Mouse (Mus musculus) limb, embryonic 14.5 days (tissue): ENCODE measurements around the gene Asb18. TPM values are rescaled to one million over a fixed set of nuclear protein-coding genes. Genes with fewer than 3 reads are reported as not detected.

Source experiments
- ATAC-seq: fragments of 200-750 bp; cut with Nextera tagmentation; 2 replicates; pipeline ENCODE4 v1.8.0; 2017; ENCODE audit warnings: low read depth, moderate number of reproducible peaks, moderate TSS enrichment; ENCODE audit not compliant: low FRiP score
- DNase-seq: peaks from one replicate; pipeline ENCODE4 v3.0.0-alpha.2; 2015; ENCODE audit warnings: low spot score
- H3K27ac ChIP-seq: fragments of 300-500 bp; sonication (generic); replicated peaks from 2 replicates; pipeline ENCODE4 v1.5.1; 2014; ENCODE audit warnings: low read depth, mild to moderate bottlenecking, low read length, moderate library complexity, mixed read lengths
- H3K27me3 ChIP-seq: fragments of 300-500 bp; sonication (generic); 2 replicates; pipeline ENCODE4 v1.6.1; 2014; ENCODE audit warnings: low read length, mixed read lengths; ENCODE audit not compliant: control insufficient read depth, insufficient read depth
- H3K36me3 ChIP-seq: fragments of 300-500 bp; sonication (generic); 2 replicates; pipeline ENCODE4 v1.6.1; 2014; ENCODE audit warnings: mild to moderate bottlenecking, low read length, moderate library complexity, mixed read lengths; ENCODE audit not compliant: control insufficient read depth, insufficient read depth
- H3K4me1 ChIP-seq: fragments of 300-500 bp; sonication (generic); 2 replicates; pipeline ENCODE4 v1.6.1; 2014; ENCODE audit warnings: antibody characterized with exemption, low read length, mixed read lengths; ENCODE audit not compliant: control insufficient read depth, insufficient read depth
- H3K4me2 ChIP-seq: fragments of 300-500 bp; sonication (generic); replicated peaks from 2 replicates; pipeline ENCODE4 v1.6.1; 2014; ENCODE audit warnings: low read depth, mild to moderate bottlenecking, low read length, moderate library complexity; ENCODE audit not compliant: severe bottlenecking
- H3K4me3 ChIP-seq: fragments of 300-500 bp; sonication (generic); replicated peaks from 2 replicates; pipeline ENCODE4 v1.5.1; 2014; ENCODE audit warnings: low read length
- H3K9ac ChIP-seq: fragments of 300-500 bp; sonication (generic); 2 replicates; pipeline ENCODE4 v1.6.1; 2014; ENCODE audit warnings: mild to moderate bottlenecking, low read depth, low read length, moderate library complexity; ENCODE audit not compliant: severe bottlenecking
- H3K9me3 ChIP-seq: fragments of 300-500 bp; sonication (generic); 2 replicates; pipeline ENCODE4 v1.6.1; 2016; ENCODE audit warnings: low read length; ENCODE audit not compliant: control insufficient read depth
- POLR2A ChIP-seq: fragments of 200-500 bp; IDR thresholded peaks from 2 replicates; pipeline ENCODE4 v1.8.0; 2012; ENCODE audit warnings: inconsistent platforms, mild to moderate bottlenecking, moderate library complexity, borderline replicate concordance; ENCODE audit not compliant: insufficient read depth, insufficient read length; ENCODE audit errors: extremely low read depth
- WGBS: fragments of 180-500 bp; shearing (Covaris S2); extraction: QIAGEN DNeasy Blood & Tissue Kit; methylation state at CpG from one replicate; pipeline ENCODE4 v1.1.7; 2014; 5-methylcytosine and 5-hydroxymethylcytosine counted together
- polyA plus RNA-seq, 2 experiments: library from polyadenylated mRNA; depleted of rRNA in 1 of 2; stranded (reverse) in 1 of 2; unstranded in 1 of 2; fragments of >200 nt; fragmentation: Nextera tagmentation in 1 of 2; extraction: Ambion mirVana in 1 of 2; gene quantifications; 2 replicates each; pipeline versions ENCODE4 v1.2.1 to v1.2.3; 2012 to 2014

The Asb18 gene
- polyA plus RNA-seq, 2 experiments = 0.06 to 0.38 TPM

DNA sequence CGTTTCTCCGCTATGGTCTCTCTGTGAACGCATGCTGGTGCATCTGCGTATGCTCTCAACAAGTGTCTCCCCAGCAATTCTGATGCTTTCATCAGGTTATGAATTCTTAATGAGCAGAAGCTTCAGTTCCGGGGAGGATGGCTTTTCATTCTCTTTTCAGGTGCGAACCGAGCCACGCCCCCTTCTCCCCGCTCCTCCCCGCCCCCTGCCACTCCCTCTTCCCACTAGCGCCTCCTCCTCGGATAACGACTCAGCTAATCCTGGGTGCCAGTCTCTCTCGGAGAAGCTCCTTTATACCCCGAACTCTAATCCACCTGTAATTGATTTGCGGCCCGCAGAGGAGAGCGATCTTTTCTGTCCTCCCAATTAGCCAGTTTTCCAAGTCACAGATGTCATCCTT, 96.4 kb downstream of the Asb18 start:
- no peak for TF ChIP-seq POLR2A
- Histone ChIP-seq H3K4me1 (peaks cover 1% of the 10 kb centered on the region; the same call in 1 of the 2 replicates), H3K4me3 (no peak overlapping the region), H3K27me3 (peaks cover 39% of the 10 kb centered on the region), H3K9ac (no peak overlapping the region), H3K4me2 (no peak overlapping the region), H3K27ac (no peak overlapping the region), H3K9me3 (no peaks in the 10 kb centered on the region), H3K36me3 (no peaks in the 10 kb centered on the region)
- WGBS = 26% methylated on average over 18 of the region's 18 CpGs
- DNase-seq (no peak), ATAC-seq (no peak)

DNA sequence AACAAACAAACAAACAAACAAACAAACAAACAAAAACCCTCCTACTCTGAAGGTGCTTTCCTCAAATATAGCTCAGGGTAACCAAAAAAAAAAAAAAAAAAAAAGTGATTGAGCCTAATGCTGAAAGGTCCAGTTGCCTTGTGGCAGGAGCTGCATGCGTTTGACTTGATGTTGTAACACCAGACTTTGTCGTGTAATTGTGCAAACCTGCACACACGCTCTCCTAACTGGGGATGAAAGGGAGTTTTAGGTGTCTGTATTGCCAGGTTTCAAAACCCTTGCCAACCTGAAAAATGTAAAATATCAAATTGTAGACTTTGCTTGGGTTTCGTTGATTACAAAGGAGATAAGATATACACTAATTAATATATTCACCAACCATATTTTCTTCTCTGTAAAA, 100.9 kb downstream of the Asb18 start:
- Histone ChIP-seq H3K9me3 (no peaks in the 10 kb centered on the region), H3K36me3 (no peaks in the 10 kb centered on the region), H3K4me2 (no peak overlapping the region), H3K4me3 (no peak overlapping the region), H3K27me3 (no peaks in the 10 kb centered on the region), H3K4me1 (peaks cover 9% of the 10 kb centered on the region), H3K9ac (no peak overlapping the region), H3K27ac (no peak overlapping the region)
- 71% methylated on average over 4 of the region's 4 CpGs for WGBS
- DNase-seq (no peak), ATAC-seq (no peak)
- TF ChIP-seq POLR2A = no peak

DNA sequence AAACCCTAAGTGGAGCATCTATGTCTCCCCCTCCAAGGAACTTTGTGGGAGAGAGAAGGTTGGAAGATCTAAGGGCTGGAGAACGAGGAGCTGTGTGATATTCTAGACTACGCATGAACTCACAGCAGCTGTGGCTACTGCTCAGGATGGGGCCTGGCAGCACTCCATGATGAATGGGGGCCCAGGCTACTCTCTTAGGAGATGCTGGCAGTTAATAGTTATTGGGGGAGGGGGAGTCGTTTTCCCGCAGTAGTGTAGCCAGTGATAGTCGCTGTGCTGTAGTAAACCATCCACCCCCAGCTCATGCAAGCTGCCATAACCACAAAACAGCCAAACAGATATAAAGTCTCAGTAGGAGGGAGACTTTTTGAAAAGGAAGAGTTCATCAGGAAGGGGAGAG, 102.1 kb downstream of the Asb18 start:
- Histone ChIP-seq H3K36me3 (no peaks in the 10 kb centered on the region), H3K4me1 (peaks cover 9% of the 10 kb centered on the region), H3K4me2 (no peak overlapping the region), H3K9ac (no peak overlapping the region), H3K9me3 (no peaks in the 10 kb centered on the region), H3K4me3 (no peak overlapping the region), H3K27ac (no peak overlapping the region), H3K27me3 (no peaks in the 10 kb centered on the region)
- ATAC-seq (no peak), DNase-seq (no peak)
- TF ChIP-seq POLR2A = no peak
- 21% methylated on average over 5 of the region's 5 CpGs for WGBS

DNA sequence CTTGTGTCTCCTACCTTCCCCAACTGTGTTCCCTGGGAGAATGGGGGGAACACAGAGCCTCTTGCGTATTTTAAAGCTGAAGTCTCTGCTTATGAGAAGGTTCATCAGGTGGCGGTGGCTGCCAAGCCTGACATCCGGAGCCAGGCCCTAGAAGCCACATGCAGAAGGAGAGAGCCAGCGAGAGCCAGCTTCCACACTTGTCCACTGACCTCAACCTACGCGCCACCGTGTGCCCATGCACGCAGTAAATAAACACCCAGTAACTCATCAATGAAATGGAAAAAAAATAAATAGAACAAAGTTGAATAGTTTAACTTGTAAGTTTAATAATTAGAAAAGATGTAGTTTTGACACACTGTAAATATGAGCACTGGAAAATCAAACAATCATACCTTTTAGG, 104.7 kb downstream of the Asb18 start:
- no peaks in the 10 kb centered on the region for H3K27me3 ChIP-seq
- ATAC-seq (no peak), DNase-seq (no peak)
- no peak for TF ChIP-seq POLR2A
- H3K4me1 ChIP-seq = peaks cover 9% of the 10 kb centered on the region
- no peak overlapping the region for H3K4me3 ChIP-seq
- H3K9ac ChIP-seq = no peak overlapping the region
- H3K27ac ChIP-seq = no peak overlapping the region
- no peaks in the 10 kb centered on the region for H3K9me3 ChIP-seq
- WGBS = 85% methylated on average over 8 of the region's 8 CpGs
- H3K36me3 ChIP-seq = no peaks in the 10 kb centered on the region
- H3K4me2 ChIP-seq = no peak overlapping the region

DNA sequence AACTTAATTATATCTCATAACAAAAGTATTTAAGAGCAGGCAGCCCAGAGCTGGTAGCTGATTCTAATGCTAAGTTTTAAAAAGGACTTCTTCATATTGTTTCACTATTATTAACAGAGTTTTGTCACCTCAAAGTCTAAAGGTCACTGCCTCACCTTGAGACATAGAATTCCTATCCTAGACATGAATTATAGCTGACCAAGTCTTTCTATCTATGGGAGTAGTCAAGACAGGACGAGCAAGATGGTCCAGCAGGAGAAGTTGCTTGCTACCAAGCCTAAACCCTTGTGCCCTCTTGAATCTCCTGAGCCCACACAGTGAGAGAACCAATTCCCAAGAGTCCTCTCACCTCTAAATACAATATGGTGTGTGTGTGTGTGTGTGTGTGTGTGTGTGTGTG, 111.8 kb downstream of the Asb18 start:
- no peak for TF ChIP-seq POLR2A
- H3K4me3 ChIP-seq = no peak overlapping the region
- H3K27ac ChIP-seq = no peak overlapping the region
- no peaks in the 10 kb centered on the region for H3K36me3 ChIP-seq
- no peaks in the 10 kb centered on the region for H3K9me3 ChIP-seq
- WGBS = 68% methylated on average over 1 of the region's 1 CpGs
- no peak overlapping the region for H3K9ac ChIP-seq
- no peak for ATAC-seq
- no peaks in the 10 kb centered on the region for H3K4me1 ChIP-seq
- no peak overlapping the region for H3K4me2 ChIP-seq
- no peaks in the 10 kb centered on the region for H3K27me3 ChIP-seq
- no peak for DNase-seq

DNA sequence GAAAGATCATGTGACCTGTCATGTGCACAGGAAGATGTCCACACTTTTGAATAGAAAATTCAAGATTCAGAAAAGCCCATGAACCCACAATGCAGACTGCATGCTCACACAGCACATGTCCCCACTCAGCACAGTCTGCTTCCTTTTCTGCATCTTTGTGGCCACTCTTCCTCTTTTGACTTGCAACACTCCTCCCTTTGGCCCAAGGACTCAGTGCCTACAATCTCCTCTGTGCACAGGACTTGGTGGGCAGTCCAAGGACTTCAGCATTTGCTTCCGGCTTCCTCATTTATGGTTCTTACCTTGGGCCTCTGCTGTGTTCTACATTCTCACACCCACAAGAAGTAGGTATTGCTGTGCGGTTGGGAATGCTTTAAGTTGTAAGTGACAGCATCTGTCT, 112.2 kb downstream of the Asb18 start:
- DNase-seq (no peak), ATAC-seq (no peak)
- Histone ChIP-seq H3K36me3 (no peaks in the 10 kb centered on the region), H3K9ac (no peak overlapping the region), H3K27ac (no peak overlapping the region), H3K4me3 (no peak overlapping the region), H3K9me3 (no peaks in the 10 kb centered on the region), H3K27me3 (no peaks in the 10 kb centered on the region), H3K4me2 (no peak overlapping the region), H3K4me1 (no peaks in the 10 kb centered on the region)
- no peak for TF ChIP-seq POLR2A
- 72% methylated on average over 2 of the region's 2 CpGs for WGBS
